Mouse (Mus musculus): ENCODE measurements around the gene Mef2c. TPM values are rescaled to one million over a fixed set of nuclear protein-coding genes. Genes with fewer than 3 reads are reported as not detected.

The Mef2c gene
- polyA plus RNA-seq (2015; fragmentation: Nextera tagmentation; extraction: Ambion mirVana), result 33.4 and 38.6 TPM in 2 replicates

GRCm38 (mm10) chr13:83503919-83504318 is at the start of gene Mef2c:
Gene Mef2c (plus strand): TSS chr13:83504034.
- ATAC-seq (ENCODE audit: low FRiP score, low read depth), result no peak
- Histone ChIP-seq H3K4me2 (no peak within 1 kb of the TSS), H3K9ac (no peak within 1 kb of the TSS), H3K4me3 (no peak within 1 kb of the TSS), H3K9me3 (no peaks in the 10 kb centered on the region), H3K4me1 (replicated peaks) (no peaks in the 10 kb centered on the region), H3K27me3 (no peaks in the 10 kb centered on the region), H3K27ac (replicated peaks) (no peak within 1 kb of the TSS), H3K36me3 (no peaks in the 10 kb centered on the region)
- WGBS, result 88% methylated on average over 7 of the region's 7 CpGs

- Histone ChIP-seq H3K36me3 (no peaks in the 10 kb centered on the region), H3K27ac (replicated peaks) (no peak overlapping the region), H3K9me3 (no peaks in the 10 kb centered on the region), H3K9ac (no peak overlapping the region), H3K4me3 (no peak overlapping the region), H3K4me1 (replicated peaks) (no peaks in the 10 kb centered on the region), H3K4me2 (no peak overlapping the region), H3K27me3 (no peaks in the 10 kb centered on the region)
- ATAC-seq (ENCODE audit: low FRiP score, low read depth), result no peak
Measured at GRCm38 (mm10) chr13:83458729-83459128, 45.1 kb upstream of the Mef2c start.

- H3K4me2 ChIP-seq, result no peak overlapping the region
- WGBS, result 94% methylated on average over 3 of the region's 3 CpGs
- no peak overlapping the region for H3K27ac ChIP-seq (replicated peaks)
- H3K4me3 ChIP-seq, result no peak overlapping the region
- no peaks in the 10 kb centered on the region for H3K9me3 ChIP-seq
- no peak for ATAC-seq (ENCODE audit: low FRiP score, low read depth)
- no peaks in the 10 kb centered on the region for H3K4me1 ChIP-seq (replicated peaks)
- no peak overlapping the region for H3K9ac ChIP-seq
- H3K27me3 ChIP-seq, result no peaks in the 10 kb centered on the region
- no peaks in the 10 kb centered on the region for H3K36me3 ChIP-seq
Measured at GRCm38 (mm10) chr13:83459600-83459999, 44.2 kb upstream of the Mef2c start.

- no peaks in the 10 kb centered on the region for H3K27me3 ChIP-seq
- no peak overlapping the region for H3K9ac ChIP-seq
- no peaks in the 10 kb centered on the region for H3K36me3 ChIP-seq
- H3K27ac ChIP-seq (replicated peaks), result no peak overlapping the region
- no peaks in the 10 kb centered on the region for H3K4me1 ChIP-seq (replicated peaks)
- no peak overlapping the region for H3K4me2 ChIP-seq
- H3K4me3 ChIP-seq, result no peak overlapping the region
- 94% methylated on average over 1 of the region's 1 CpGs for WGBS
- H3K9me3 ChIP-seq, result no peaks in the 10 kb centered on the region
- no peak for ATAC-seq (ENCODE audit: low FRiP score, low read depth)
Measured at GRCm38 (mm10) chr13:83460620-83461019, 43.2 kb upstream of the Mef2c start.

- H3K9ac ChIP-seq, result no peak overlapping the region
- no peak overlapping the region for H3K4me3 ChIP-seq
- 88% methylated on average over 2 of the region's 2 CpGs for WGBS
- no peaks in the 10 kb centered on the region for H3K9me3 ChIP-seq
- no peak overlapping the region for H3K4me2 ChIP-seq
- no peak for ATAC-seq (ENCODE audit: low FRiP score, low read depth)
- H3K36me3 ChIP-seq, result no peaks in the 10 kb centered on the region
- no peaks in the 10 kb centered on the region for H3K4me1 ChIP-seq (replicated peaks)
- no peaks in the 10 kb centered on the region for H3K27me3 ChIP-seq
- no peak overlapping the region for H3K27ac ChIP-seq (replicated peaks)
Measured at GRCm38 (mm10) chr13:83461556-83461955, 42.3 kb upstream of the Mef2c start.

- Histone ChIP-seq H3K27ac (replicated peaks) (no peak overlapping the region), H3K4me3 (no peak overlapping the region), H3K27me3 (no peaks in the 10 kb centered on the region), H3K36me3 (no peaks in the 10 kb centered on the region), H3K9me3 (no peaks in the 10 kb centered on the region), H3K4me1 (replicated peaks) (no peaks in the 10 kb centered on the region), H3K4me2 (no peak overlapping the region), H3K9ac (no peak overlapping the region)
- WGBS, result 90% methylated on average over 5 of the region's 5 CpGs
- ATAC-seq (ENCODE audit: low FRiP score, low read depth), result no peak
Measured at GRCm38 (mm10) chr13:83466756-83467155, 37.1 kb upstream of the Mef2c start.

- WGBS, result 86% methylated on average over 3 of the region's 3 CpGs
- H3K4me3 ChIP-seq, result no peak overlapping the region
- H3K4me1 ChIP-seq (replicated peaks), result no peaks in the 10 kb centered on the region
- no peaks in the 10 kb centered on the region for H3K9me3 ChIP-seq
- no peak for ATAC-seq (ENCODE audit: low FRiP score, low read depth)
- H3K9ac ChIP-seq, result no peak overlapping the region
- H3K4me2 ChIP-seq, result no peak overlapping the region
- H3K27ac ChIP-seq (replicated peaks), result no peak overlapping the region
- no peaks in the 10 kb centered on the region for H3K36me3 ChIP-seq
- no peaks in the 10 kb centered on the region for H3K27me3 ChIP-seq
Measured at GRCm38 (mm10) chr13:83468794-83469193, 35.0 kb upstream of the Mef2c start.

- no peak overlapping the region for H3K9ac ChIP-seq
- no peaks in the 10 kb centered on the region for H3K9me3 ChIP-seq
- no peak overlapping the region for H3K27ac ChIP-seq (replicated peaks)
- no peaks in the 10 kb centered on the region for H3K4me1 ChIP-seq (replicated peaks)
- WGBS, result 82% methylated on average over 2 of the region's 2 CpGs
- H3K36me3 ChIP-seq, result no peaks in the 10 kb centered on the region
- H3K4me2 ChIP-seq, result no peak overlapping the region
- H3K4me3 ChIP-seq, result no peak overlapping the region
- no peak for ATAC-seq (ENCODE audit: low FRiP score, low read depth)
- no peaks in the 10 kb centered on the region for H3K27me3 ChIP-seq
Measured at GRCm38 (mm10) chr13:83473755-83474154, 30.1 kb upstream of the Mef2c start.

GRCm38 (mm10) chr13:83480388-83480787 is 23.4 kb upstream of the Mef2c start:
- Histone ChIP-seq H3K9me3 (no peaks in the 10 kb centered on the region), H3K36me3 (no peaks in the 10 kb centered on the region), H3K27ac (replicated peaks) (no peak overlapping the region), H3K4me2 (no peak overlapping the region), H3K4me3 (no peak overlapping the region), H3K9ac (no peak overlapping the region), H3K4me1 (replicated peaks) (no peaks in the 10 kb centered on the region), H3K27me3 (no peaks in the 10 kb centered on the region)
- no peak for ATAC-seq (ENCODE audit: low FRiP score, low read depth)
- WGBS, result 70% methylated on average over 3 of the region's 3 CpGs

- H3K27ac ChIP-seq (replicated peaks), result no peak overlapping the region
- H3K36me3 ChIP-seq, result no peaks in the 10 kb centered on the region
- no peaks in the 10 kb centered on the region for H3K9me3 ChIP-seq
- no peak overlapping the region for H3K9ac ChIP-seq
- no peaks in the 10 kb centered on the region for H3K4me1 ChIP-seq (replicated peaks)
- WGBS, result 77% methylated on average over 7 of the region's 7 CpGs
- no peak for ATAC-seq (ENCODE audit: low FRiP score, low read depth)
- no peak overlapping the region for H3K4me2 ChIP-seq
- H3K4me3 ChIP-seq, result no peak overlapping the region
- no peaks in the 10 kb centered on the region for H3K27me3 ChIP-seq
Measured at GRCm38 (mm10) chr13:83481310-83481709, 22.5 kb upstream of the Mef2c start.

GRCm38 (mm10) chr13:83482087-83482486 is 21.7 kb upstream of the Mef2c start:
- Histone ChIP-seq H3K4me3 (no peak overlapping the region), H3K9me3 (no peaks in the 10 kb centered on the region), H3K27ac (replicated peaks) (no peak overlapping the region), H3K36me3 (no peaks in the 10 kb centered on the region), H3K4me2 (no peak overlapping the region), H3K4me1 (replicated peaks) (no peaks in the 10 kb centered on the region), H3K9ac (no peak overlapping the region), H3K27me3 (no peaks in the 10 kb centered on the region)
- ATAC-seq (ENCODE audit: low FRiP score, low read depth), result no peak
- 84% methylated on average over 5 of the region's 5 CpGs for WGBS

- Histone ChIP-seq H3K27ac (replicated peaks) (no peak overlapping the region), H3K36me3 (no peaks in the 10 kb centered on the region), H3K4me1 (replicated peaks) (no peaks in the 10 kb centered on the region), H3K4me2 (no peak overlapping the region), H3K27me3 (no peaks in the 10 kb centered on the region), H3K9me3 (no peaks in the 10 kb centered on the region), H3K4me3 (no peak overlapping the region), H3K9ac (no peak overlapping the region)
- ATAC-seq (ENCODE audit: low FRiP score, low read depth), result no peak
- WGBS, result 67% methylated on average over 4 of the region's 4 CpGs
Measured at GRCm38 (mm10) chr13:83484215-83484614, 19.6 kb upstream of the Mef2c start.

GRCm38 (mm10) chr13:83484721-83485369 is 19.0 kb upstream of the Mef2c start:
- WGBS, result 71% methylated on average over 7 of the region's 7 CpGs
- H3K36me3 ChIP-seq, result no peaks in the 10 kb centered on the region

More at GRCm38 (mm10) chr13:83484721-83485369, 19.0 kb upstream of the Mef2c start:
- H3K9me3 ChIP-seq, result no peaks in the 10 kb centered on the region
- no peak overlapping the region for H3K4me3 ChIP-seq
- no peaks in the 10 kb centered on the region for H3K27me3 ChIP-seq
- no peak overlapping the region for H3K27ac ChIP-seq (replicated peaks)
- no peaks in the 10 kb centered on the region for H3K4me1 ChIP-seq (replicated peaks)
- H3K9ac ChIP-seq, result no peak overlapping the region
- H3K4me2 ChIP-seq, result no peak overlapping the region
- ATAC-seq (ENCODE audit: low FRiP score, low read depth), result no peak
